12 mouse cellular contexts compared by ENCODE assay signal in genomic region chr5:105602585-105602984, GRCm38 (mm10).
DNase-seq lines count a peak whose midpoint lies in the region; ATAC-seq and TF ChIP-seq lines count a peak whose summit lies in the region.
"Had no signal": no experiment of that assay in that cellular context is flagged by ENCODE, and none has a peak within 500 bp of the region (broad histone marks: within the 10 kb centered on the region; RNA-seq: fewer than 3 reads in every experiment).

No protein-coding gene starts in this region.

- no peak for TF ChIP-seq POLR2A in cortical plate, adult 2 months (IDR thresholded peaks at IDR 0.05; ENCODE audit: extremely low read depth, insufficient read depth, low read length)

- DNase-seq in kidney, postnatal 25 days = peak; percentile 15 to 51
- DNase-seq in kidney, adult 8-10 months = no peak
- DNase-seq in heart, embryonic 10.5 days (ENCODE audit: low spot score) = no peak
- DNase-seq in ovary, postnatal 14 days (ENCODE audit: low spot score) = peak; percentile 4
- no peak for DNase-seq in forebrain, embryonic 11.5 days (ENCODE audit: low spot score)
- DNase-seq: lung, postnatal 10 days; right cerebral cortex, postnatal 4 days had no signal

- no peaks in the 10 kb centered on the region for H3K9me3 ChIP-seq in heart, embryonic 10.5 days
- H3K9me3 ChIP-seq in forebrain, embryonic 11.5 days (ENCODE audit: control insufficient read depth, low read length) = no peaks in the 10 kb centered on the region
- H3K9me3 ChIP-seq: embryonic facial prominence, embryonic 15.5 days; kidney, embryonic 15.5 days had no signal

- no peak overlapping the region for H3K4me3 ChIP-seq in cortical plate, adult 2 months (ENCODE audit: insufficient read depth, low read length)
- no peak overlapping the region for H3K4me3 ChIP-seq in heart, embryonic 10.5 days
- no peak overlapping the region for H3K4me3 ChIP-seq in forebrain, embryonic 11.5 days (ENCODE audit: low read depth, low read length)
- H3K4me3 ChIP-seq: embryonic facial prominence, embryonic 15.5 days; kidney, embryonic 15.5 days had no signal

- 48% methylated on average over 9 of the region's 9 CpGs for WGBS in heart, embryonic 10.5 days
- 81% methylated on average over 9 of the region's 9 CpGs for WGBS in forebrain, embryonic 11.5 days

- H3K27me3 ChIP-seq in heart, embryonic 10.5 days (ENCODE audit: insufficient read depth, poor library complexity, severe bottlenecking) = no peaks in the 10 kb centered on the region
- H3K27me3 ChIP-seq in forebrain, embryonic 11.5 days (ENCODE audit: control insufficient read depth, insufficient read depth, low read length) = no peaks in the 10 kb centered on the region
- H3K27me3 ChIP-seq: embryonic facial prominence, embryonic 15.5 days; kidney, embryonic 15.5 days had no signal

- TF ChIP-seq CTCF in cortical plate, adult 2 months (IDR thresholded peaks at IDR 0.05; ENCODE audit: extremely low read depth, insufficient read depth, low read length) = no peak

- H3K9ac ChIP-seq in forebrain, embryonic 11.5 days (ENCODE audit: low read length) = no peak overlapping the region
- H3K9ac ChIP-seq: embryonic facial prominence, embryonic 15.5 days; kidney, embryonic 15.5 days had no signal

- peak overlapping the region; percentile 39; the same call in 1 of the 2 replicates for H3K27ac ChIP-seq in cortical plate, adult 2 months (ENCODE audit: insufficient read depth, low read length)
- 0 out of 2 replicates have a peak overlapping the region, but pooled peaks have one; percentile 18 for H3K27ac ChIP-seq in heart, embryonic 10.5 days
- no peak overlapping the region for H3K27ac ChIP-seq in forebrain, embryonic 11.5 days (ENCODE audit: low read depth, low read length)
- H3K27ac ChIP-seq: embryonic facial prominence, embryonic 15.5 days; kidney, embryonic 15.5 days had no signal

- H3K36me3 ChIP-seq in heart, embryonic 10.5 days = peaks cover 27% of the 10 kb centered on the region
- peaks cover 5% of the 10 kb centered on the region; the same call in 1 of the 2 replicates for H3K36me3 ChIP-seq in forebrain, embryonic 11.5 days (ENCODE audit: control insufficient read depth, insufficient read depth, low read length)

- ATAC-seq in forebrain, embryonic 11.5 days (replicated peaks; ENCODE audit: low FRiP score) = no peak
- ATAC-seq in erythroblast, adult 5-6 weeks (replicated peaks; ENCODE audit: low FRiP score, poor library complexity, severe bottlenecking) = no peak

- H3K4me2 ChIP-seq in forebrain, embryonic 11.5 days (ENCODE audit: low read depth, low read length, severe bottlenecking) = no peak overlapping the region
- H3K4me2 ChIP-seq: embryonic facial prominence, embryonic 15.5 days; kidney, embryonic 15.5 days; liver, embryonic 11.5 days had no signal

- H3K4me1 ChIP-seq in cortical plate, adult 2 months (ENCODE audit: control insufficient read depth, insufficient read depth, low read length) = peaks cover 3% of the 10 kb centered on the region; the same call in 1 of the 2 replicates
- peaks cover 17% of the 10 kb centered on the region for H3K4me1 ChIP-seq in heart, embryonic 10.5 days
- H3K4me1 ChIP-seq in forebrain, embryonic 11.5 days (replicated peaks; ENCODE audit: control insufficient read depth, insufficient read depth, low read length) = no peaks in the 10 kb centered on the region

Comparison
In these comparisons a context has a peak if more than half of its experiments do, and no peak if none do; other contexts are left out.
1. DNase-seq: peak in kidney, postnatal 25 days (2 of 2) and ovary, postnatal 14 days (single experiment); none in kidney, adult 8-10 months (0 of 2), heart, embryonic 10.5 days (single experiment) and forebrain, embryonic 11.5 days (single experiment).